Mouse (Mus musculus): ENCODE measurements around the gene Chrna4.

Gene Chrna4

GRCm38 (mm10) chr2:181038644-181039355, 4.5 kb downstream of the Chrna4 start:
- DNase-seq (ENCODE audit: extremely low spot score, low spot score) = peak; percentile 74

- DNase-seq (ENCODE audit: extremely low spot score, low spot score) = no peak
Observed at GRCm38 (mm10) chr2:181036561-181036960, 6.8 kb downstream of the Chrna4 start.

- DNase-seq (ENCODE audit: extremely low spot score, low spot score) = no peak
Observed at GRCm38 (mm10) chr2:181035186-181035585, 8.2 kb downstream of the Chrna4 start.

- no peak for DNase-seq (ENCODE audit: extremely low spot score, low spot score)
Observed at GRCm38 (mm10) chr2:181033310-181033709, 10.0 kb downstream of the Chrna4 start.

GRCm38 (mm10) chr2:181032407-181032806, 10.9 kb downstream of the Chrna4 start:
- no peak for DNase-seq (ENCODE audit: extremely low spot score, low spot score)

GRCm38 (mm10) chr2:181031406-181031934, 11.9 kb downstream of the Chrna4 start:
- no peak for DNase-seq (ENCODE audit: extremely low spot score, low spot score)

GRCm38 (mm10) chr2:181008339-181008738, 35.0 kb downstream of the Chrna4 start:
- DNase-seq (ENCODE audit: extremely low spot score, low spot score) = no peak

GRCm38 (mm10) chr2:181007054-181007453, 36.3 kb downstream of the Chrna4 start:
- peak; percentile 32 for DNase-seq (ENCODE audit: extremely low spot score, low spot score)

- DNase-seq (ENCODE audit: extremely low spot score, low spot score) = no peak
Observed at GRCm38 (mm10) chr2:180996905-180997304, 46.4 kb downstream of the Chrna4 start.

GRCm38 (mm10) chr2:180996436-180996835, 46.9 kb downstream of the Chrna4 start:
- peak; percentile 55 for DNase-seq (ENCODE audit: extremely low spot score, low spot score)

- no peak for DNase-seq (ENCODE audit: extremely low spot score, low spot score)
Observed at GRCm38 (mm10) chr2:180995457-180995856, 47.9 kb downstream of the Chrna4 start.

- no peak for DNase-seq (ENCODE audit: extremely low spot score, low spot score)
Observed at GRCm38 (mm10) chr2:180994360-180994759, 49.0 kb downstream of the Chrna4 start.

- DNase-seq (ENCODE audit: extremely low spot score, low spot score) = no peak
Observed at GRCm38 (mm10) chr2:180990347-180990746, 53.0 kb downstream of the Chrna4 start.

GRCm38 (mm10) chr2:180988948-180989347, 54.4 kb downstream of the Chrna4 start:
- DNase-seq (ENCODE audit: extremely low spot score, low spot score) = no peak

- no peak for DNase-seq (ENCODE audit: extremely low spot score, low spot score)
Observed at GRCm38 (mm10) chr2:180988347-180988913, 54.9 kb downstream of the Chrna4 start.

- no peak for DNase-seq (ENCODE audit: extremely low spot score, low spot score)
Observed at GRCm38 (mm10) chr2:180987432-180988030, 55.8 kb downstream of the Chrna4 start.

- DNase-seq (ENCODE audit: extremely low spot score, low spot score) = no peak
Observed at GRCm38 (mm10) chr2:180987001-180987400, 56.3 kb downstream of the Chrna4 start.

GRCm38 (mm10) chr2:180986449-180986848, 56.9 kb downstream of the Chrna4 start, which contains the start of gene Col20a1:
Gene Col20a1 (plus strand): TSS chr2:180986535.
- no peak for DNase-seq (ENCODE audit: extremely low spot score, low spot score)

GRCm38 (mm10) chr2:180985635-180986034, 57.7 kb downstream of the Chrna4 start:
- DNase-seq (ENCODE audit: extremely low spot score, low spot score) = no peak

GRCm38 (mm10) chr2:180981133-180981532, 62.2 kb downstream of the Chrna4 start:
- no peak for DNase-seq (ENCODE audit: extremely low spot score, low spot score)

All from neural tube, embryonic 10.5 days (tissue).